Mouse (Mus musculus): ENCODE results near the gene Gm5155.
"Not testable (repeated sequence)": the region's sequence is repeated elsewhere in the genome, so short reads cannot be mapped to it uniquely, and the experiment has no call there.

Gene Gm5155

GRCm38 (mm10) chr7:17871467-17871866 lies at the start of gene Gm5155:
Gene Gm5155 (plus strand): TSS chr7:17871767.
- DNase-seq (ENCODE audit: low spot score): no peak

GRCm38 (mm10) chr7:17870776-17871175 lies 791 bp upstream of the Gm5155 start:
- no peak for DNase-seq (ENCODE audit: low spot score)

- not testable (repeated sequence) for DNase-seq (ENCODE audit: low spot score)
Measured at GRCm38 (mm10) chr7:17895341-17895740, 23.8 kb downstream of the Gm5155 start.

- no peak for DNase-seq (ENCODE audit: low spot score)
Measured at GRCm38 (mm10) chr7:17903146-17903915, 31.8 kb downstream of the Gm5155 start.
